Mouse (Mus musculus) limb, embryonic 14.5 days (tissue): ENCODE data around the gene Gm9195. TPM values are rescaled to one million over a fixed set of nuclear protein-coding genes. Genes with fewer than 3 reads are reported as not detected.

ENCODE experiments used
- ATAC-seq: fragments of 200-750 bp; cut with Nextera tagmentation; 2 replicates; pipeline ENCODE4 v1.8.0; 2017; ENCODE audit warnings: low read depth, moderate number of reproducible peaks, moderate TSS enrichment; ENCODE audit not compliant: low FRiP score
- DNase-seq: peaks from one replicate; pipeline ENCODE4 v3.0.0-alpha.2; 2015; ENCODE audit warnings: low spot score
- H3K27ac ChIP-seq: fragments of 300-500 bp; sonication (generic); replicated peaks from 2 replicates; pipeline ENCODE4 v1.5.1; 2014; ENCODE audit warnings: low read depth, mild to moderate bottlenecking, low read length, moderate library complexity, mixed read lengths
- H3K27me3 ChIP-seq: fragments of 300-500 bp; sonication (generic); 2 replicates; pipeline ENCODE4 v1.6.1; 2014; ENCODE audit warnings: low read length, mixed read lengths; ENCODE audit not compliant: control insufficient read depth, insufficient read depth
- H3K36me3 ChIP-seq: fragments of 300-500 bp; sonication (generic); 2 replicates; pipeline ENCODE4 v1.6.1; 2014; ENCODE audit warnings: mild to moderate bottlenecking, low read length, moderate library complexity, mixed read lengths; ENCODE audit not compliant: control insufficient read depth, insufficient read depth
- H3K4me1 ChIP-seq: fragments of 300-500 bp; sonication (generic); 2 replicates; pipeline ENCODE4 v1.6.1; 2014; ENCODE audit warnings: antibody characterized with exemption, low read length, mixed read lengths; ENCODE audit not compliant: control insufficient read depth, insufficient read depth
- H3K4me2 ChIP-seq: fragments of 300-500 bp; sonication (generic); replicated peaks from 2 replicates; pipeline ENCODE4 v1.6.1; 2014; ENCODE audit warnings: low read depth, mild to moderate bottlenecking, low read length, moderate library complexity; ENCODE audit not compliant: severe bottlenecking
- H3K4me3 ChIP-seq: fragments of 300-500 bp; sonication (generic); replicated peaks from 2 replicates; pipeline ENCODE4 v1.5.1; 2014; ENCODE audit warnings: low read length
- H3K9ac ChIP-seq: fragments of 300-500 bp; sonication (generic); 2 replicates; pipeline ENCODE4 v1.6.1; 2014; ENCODE audit warnings: mild to moderate bottlenecking, low read depth, low read length, moderate library complexity; ENCODE audit not compliant: severe bottlenecking
- H3K9me3 ChIP-seq: fragments of 300-500 bp; sonication (generic); 2 replicates; pipeline ENCODE4 v1.6.1; 2016; ENCODE audit warnings: low read length; ENCODE audit not compliant: control insufficient read depth
- POLR2A ChIP-seq: fragments of 200-500 bp; IDR thresholded peaks from 2 replicates; pipeline ENCODE4 v1.8.0; 2012; ENCODE audit warnings: inconsistent platforms, mild to moderate bottlenecking, moderate library complexity, borderline replicate concordance; ENCODE audit not compliant: insufficient read depth, insufficient read length; ENCODE audit errors: extremely low read depth
- WGBS: fragments of 180-500 bp; shearing (Covaris S2); extraction: QIAGEN DNeasy Blood & Tissue Kit; methylation state at CpG from one replicate; pipeline ENCODE4 v1.1.7; 2014; 5-methylcytosine and 5-hydroxymethylcytosine counted together
- polyA plus RNA-seq, 2 experiments: library from polyadenylated mRNA; depleted of rRNA in 1 of 2; stranded (reverse) in 1 of 2; unstranded in 1 of 2; fragments of >200 nt; fragmentation: Nextera tagmentation in 1 of 2; extraction: Ambion mirVana in 1 of 2; gene quantifications; 2 replicates each; pipeline versions ENCODE4 v1.2.1 to v1.2.3; 2012 to 2014

Gm9195 gene
- polyA plus RNA-seq, 2 experiments, result not detected

- Histone ChIP-seq H3K27ac (no peak overlapping the region), H3K27me3 (no peaks in the 10 kb centered on the region), H3K36me3 (no peaks in the 10 kb centered on the region), H3K4me1 (no peaks in the 10 kb centered on the region), H3K9ac (no peak overlapping the region), H3K4me3 (no peak overlapping the region), H3K9me3 (no peaks in the 10 kb centered on the region), H3K4me2 (no peak overlapping the region)
- TF ChIP-seq POLR2A, result no peak
- ATAC-seq (no peak), DNase-seq (no peak)
- WGBS, result 100% methylated on average over 1 of the region's 1 CpGs
Observed at GRCm38 (mm10) chr14:72504985-72505384, 13.3 kb upstream of the Gm9195 start.

DNA sequence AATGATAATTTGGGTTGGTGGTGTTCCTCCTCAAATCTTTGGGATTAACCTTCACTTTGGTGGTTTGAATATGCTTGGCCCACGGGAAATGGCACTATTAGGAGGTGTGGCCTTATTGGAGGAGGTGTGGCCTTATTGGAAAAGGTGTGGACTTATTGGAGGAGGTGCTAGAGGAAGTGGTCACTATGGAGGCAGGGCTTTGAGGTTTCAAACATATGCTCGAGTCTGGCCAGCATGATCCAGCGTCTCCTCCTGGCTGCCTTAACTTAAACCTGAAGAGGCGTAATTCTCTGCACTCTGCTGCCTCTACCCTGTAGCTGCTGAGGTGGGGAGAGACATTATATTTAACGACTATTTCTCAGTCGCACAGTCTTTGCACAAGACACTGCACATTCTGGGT is 11.6 kb upstream of the Gm9195 start:
- 54% methylated on average over 6 of the region's 6 CpGs for whole genome bisulfite sequencing
- Histone ChIP-seq H3K9ac (no peak overlapping the region), H3K9me3 (no peaks in the 10 kb centered on the region), H3K4me3 (no peak overlapping the region), H3K4me2 (no peak overlapping the region), H3K4me1 (no peaks in the 10 kb centered on the region), H3K27me3 (no peaks in the 10 kb centered on the region), H3K27ac (no peak overlapping the region), H3K36me3 (no peaks in the 10 kb centered on the region)
- ATAC-seq, result no peak
- TF ChIP-seq POLR2A, result no peak
- no peak for DNase-seq

- ATAC-seq, result no peak
- Histone ChIP-seq H3K27ac (no peak overlapping the region), H3K4me2 (no peak overlapping the region), H3K27me3 (no peaks in the 10 kb centered on the region), H3K9me3 (no peaks in the 10 kb centered on the region), H3K9ac (no peak overlapping the region), H3K4me1 (no peaks in the 10 kb centered on the region), H3K36me3 (no peaks in the 10 kb centered on the region), H3K4me3 (no peak overlapping the region)
- WGBS, result 85% methylated on average over 1 of the region's 1 CpGs
- no peak for DNase-seq
- no peak for TF ChIP-seq POLR2A
Observed at GRCm38 (mm10) chr14:72493775-72494174, 2.1 kb upstream of the Gm9195 start.

DNA sequence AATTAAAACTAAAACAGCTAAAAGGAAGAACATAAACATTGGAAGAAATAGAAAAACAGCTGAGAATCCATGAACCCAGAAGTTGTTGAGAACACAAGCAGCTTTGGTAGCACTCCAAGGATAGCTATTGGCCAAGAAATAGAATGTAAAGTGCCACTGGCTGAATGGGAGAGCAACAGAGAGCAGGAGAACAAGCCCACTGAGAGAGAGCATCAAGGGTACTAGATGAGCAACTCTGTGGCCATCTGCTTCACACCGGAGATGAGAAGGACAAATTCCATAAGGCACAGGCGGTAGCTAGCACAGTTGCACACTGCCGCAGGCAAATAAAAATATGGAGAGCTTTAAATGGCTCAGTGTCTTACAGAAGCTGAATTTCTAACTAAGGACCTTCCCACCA is 1.3 kb downstream of the Gm9195 start:
- 89% methylated on average over 3 of the region's 3 CpGs for WGBS
- H3K27me3 ChIP-seq, result no peaks in the 10 kb centered on the region
- no peak overlapping the region for H3K9ac ChIP-seq
- no peaks in the 10 kb centered on the region for H3K4me1 ChIP-seq
- H3K36me3 ChIP-seq, result no peaks in the 10 kb centered on the region
- no peak for TF ChIP-seq POLR2A
- DNase-seq, result no peak
- H3K9me3 ChIP-seq, result no peaks in the 10 kb centered on the region
- H3K4me3 ChIP-seq, result no peak overlapping the region
- ATAC-seq, result no peak
- no peak overlapping the region for H3K27ac ChIP-seq
- H3K4me2 ChIP-seq, result no peak overlapping the region

DNA sequence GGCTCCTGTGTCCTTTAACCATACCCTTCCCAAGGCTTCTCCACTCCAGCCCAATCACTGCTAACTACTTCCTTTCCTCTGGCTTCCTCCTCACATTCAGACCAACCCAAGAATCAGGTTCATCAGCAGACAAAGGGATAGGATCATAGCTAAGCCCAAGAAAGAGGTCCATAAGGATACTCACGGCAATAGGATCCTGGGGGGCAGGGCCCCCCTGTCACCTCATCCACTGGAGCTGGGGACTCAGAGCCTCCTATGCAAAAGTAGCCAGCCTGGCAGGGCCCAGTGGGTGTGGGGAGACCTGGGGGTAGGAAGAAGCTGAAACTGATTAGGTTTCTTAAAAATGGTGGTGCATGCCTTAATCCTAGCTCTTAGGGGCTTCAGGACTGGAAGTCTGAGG is 17.1 kb downstream of the Gm9195 start:
- H3K9ac ChIP-seq, result no peak overlapping the region
- no peaks in the 10 kb centered on the region for H3K36me3 ChIP-seq
- DNase-seq (no peak), ATAC-seq (no peak)
- H3K4me2 ChIP-seq, result no peak overlapping the region
- H3K27me3 ChIP-seq, result no peaks in the 10 kb centered on the region
- 74% methylated on average over 1 of the region's 1 CpGs for WGBS
- H3K4me1 ChIP-seq, result no peaks in the 10 kb centered on the region
- no peak overlapping the region for H3K4me3 ChIP-seq
- TF ChIP-seq POLR2A, result no peak
- no peaks in the 10 kb centered on the region for H3K9me3 ChIP-seq
- no peak overlapping the region for H3K27ac ChIP-seq

DNA sequence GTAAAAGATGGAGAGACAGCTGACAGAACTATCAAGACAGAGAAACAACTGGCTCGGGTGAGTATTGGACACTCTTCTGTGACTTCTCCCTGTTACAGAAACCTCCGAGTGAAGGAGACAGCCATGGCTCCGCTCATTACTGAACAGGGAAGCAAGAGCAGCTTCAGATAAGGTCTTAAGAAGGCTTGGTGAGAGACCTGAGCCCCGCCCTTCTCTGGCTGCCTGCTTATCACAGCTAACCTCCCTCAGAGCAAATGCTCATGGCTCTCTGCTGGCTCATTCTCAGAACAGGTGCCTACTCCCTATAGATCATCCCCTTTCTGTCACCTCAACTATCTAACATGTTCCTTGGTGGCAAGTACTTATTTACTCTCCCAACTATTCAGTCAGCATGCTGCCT is 23.2 kb downstream of the Gm9195 start:
- H3K4me1 ChIP-seq, result no peaks in the 10 kb centered on the region
- H3K9ac ChIP-seq, result no peak overlapping the region
- ATAC-seq (no peak), DNase-seq (no peak)
- H3K27ac ChIP-seq, result no peak overlapping the region
- H3K4me2 ChIP-seq, result no peak overlapping the region
- no peak for TF ChIP-seq POLR2A
- no peaks in the 10 kb centered on the region for H3K36me3 ChIP-seq
- 59% methylated on average over 4 of the region's 4 CpGs for WGBS
- H3K27me3 ChIP-seq, result no peaks in the 10 kb centered on the region
- no peaks in the 10 kb centered on the region for H3K9me3 ChIP-seq
- H3K4me3 ChIP-seq, result no peak overlapping the region
